Mouse (Mus musculus): ENCODE measurements around the gene Cyp4a31.

GRCm38 (mm10) chr4:115575255-115575654 is 11.8 kb downstream of the Cyp4a31 start:
- no peak for TF ChIP-seq CTCF (IDR thresholded peaks at IDR 0.05)
- TF ChIP-seq EP300 (IDR thresholded peaks at IDR 0.05), result no peak

Measured in lung, postnatal 0 days (tissue).